Mouse (Mus musculus) ovary, postnatal 10 days (tissue): ENCODE measurements around the gene Ndufa11.

ENCODE experiments used
- DNase-seq: peaks from one replicate; pipeline ENCODE4 v3.0.0; 2022; ENCODE audit warnings: low spot score

Gene Ndufa11

GRCm38 (mm10) chr17:56717363-56718058, at the start of gene Ndufa11, which contains the start of gene Vmac:
Gene Ndufa11, plus strand, starts transcription at chr17:56717767.
Gene Vmac, minus strand, starts transcription at chr17:56718022.
- DNase-seq, result peak; percentile 90

- DNase-seq, result peak; percentile 67
Observed at GRCm38 (mm10) chr17:56668384-56669144, 49.0 kb upstream of the Ndufa11 start.

- no peak for DNase-seq
Observed at GRCm38 (mm10) chr17:56669766-56670165, 47.8 kb upstream of the Ndufa11 start.

- peak; percentile 94 for DNase-seq
Observed at GRCm38 (mm10) chr17:56672941-56673646, 44.5 kb upstream of the Ndufa11 start, which contains the start of gene Ranbp3. Gene Ranbp3, plus strand, starts transcription at chr17:56673294.

- peak; percentile 7 for DNase-seq
Observed at GRCm38 (mm10) chr17:56673647-56674416, 43.7 kb upstream of the Ndufa11 start.

- DNase-seq, result no peak
Observed at GRCm38 (mm10) chr17:56681791-56682190, 35.8 kb upstream of the Ndufa11 start.

- DNase-seq, result no peak
Observed at GRCm38 (mm10) chr17:56682880-56683279, 34.7 kb upstream of the Ndufa11 start.

- no peak for DNase-seq
Observed at GRCm38 (mm10) chr17:56683546-56684140, 33.9 kb upstream of the Ndufa11 start.

- no peak for DNase-seq
Observed at GRCm38 (mm10) chr17:56684649-56685048, 32.9 kb upstream of the Ndufa11 start.

GRCm38 (mm10) chr17:56686801-56687200, 30.8 kb upstream of the Ndufa11 start:
- DNase-seq, result no peak

- no peak for DNase-seq
Observed at GRCm38 (mm10) chr17:56688045-56688444, 29.5 kb upstream of the Ndufa11 start.

- no peak for DNase-seq
Observed at GRCm38 (mm10) chr17:56688689-56689088, 28.9 kb upstream of the Ndufa11 start.

- DNase-seq, result no peak
Observed at GRCm38 (mm10) chr17:56693395-56693794, 24.2 kb upstream of the Ndufa11 start.

- DNase-seq, result no peak
Observed at GRCm38 (mm10) chr17:56693851-56694310, 23.7 kb upstream of the Ndufa11 start.

- DNase-seq, result no peak
Observed at GRCm38 (mm10) chr17:56700451-56700850, 17.1 kb upstream of the Ndufa11 start.

- DNase-seq, result no peak
Observed at GRCm38 (mm10) chr17:56703038-56703437, 14.5 kb upstream of the Ndufa11 start.

- DNase-seq, result no peak
Observed at GRCm38 (mm10) chr17:56706515-56706914, 11.1 kb upstream of the Ndufa11 start.

- DNase-seq, result no peak
Observed at GRCm38 (mm10) chr17:56708692-56709091, 8.9 kb upstream of the Ndufa11 start.

GRCm38 (mm10) chr17:56709708-56710107, 7.9 kb upstream of the Ndufa11 start:
- DNase-seq, result no peak

GRCm38 (mm10) chr17:56715360-56715759, 2.2 kb upstream of the Ndufa11 start:
- no peak for DNase-seq

- no peak for DNase-seq
Observed at GRCm38 (mm10) chr17:56715914-56716654, 1.5 kb upstream of the Ndufa11 start.
